Mouse (Mus musculus): ENCODE results near the gene Fam163a. TPM values are rescaled to one million over a fixed set of nuclear protein-coding genes. Genes with fewer than 3 reads are reported as not detected.
A peak's percentile ranks its signal among the peaks of the same experiment; 100 is the strongest.

Gene Fam163a
- total and polyA plus RNA-seq, 3 experiments, result 0.11 TPM; not detected in 2

GRCm38 (mm10) chr1:156108400-156108799 is 96.4 kb downstream of the Fam163a start:
- no peaks in the 10 kb centered on the region for H3K9me3 ChIP-seq (replicated peaks)
- no peak for TF ChIP-seq TAL1 (conservative IDR thresholded peaks at IDR 0.05; ENCODE audit: low read depth, low read length)
- TF ChIP-seq CTCF (IDR thresholded peaks at IDR 0.05; ENCODE audit: low read depth, low read length), result no peak
- no peak for TF ChIP-seq GATA1 (IDR thresholded peaks at IDR 0.05; ENCODE audit: borderline replicate concordance, low read length)
- no peak for TF ChIP-seq GATA2 (IDR thresholded peaks at IDR 0.05; ENCODE audit: borderline replicate concordance, low read depth, low read length)
- TF ChIP-seq POLR2AphosphoS5 (IDR thresholded peaks at IDR 0.05; ENCODE audit: insufficient replicate concordance, low read depth, low read length), result no peak
- no peak for ATAC-seq (ENCODE audit: extremely low read depth, insufficient number of reproducible peaks, low FRiP score, poor library complexity, severe bottlenecking)
- peaks cover 3% of the 10 kb centered on the region; the same call in 1 of the 2 replicates for H3K27me3 ChIP-seq (ENCODE audit: insufficient read depth, low read length)
- no peak for DNase-seq (ENCODE audit: low spot score)
- peaks cover 5% of the 10 kb centered on the region for H3K4me1 ChIP-seq (ENCODE audit: insufficient read depth, low read depth, low read length)
- H3K36me3 ChIP-seq (replicated peaks), result no peaks in the 10 kb centered on the region
- H3K4me3 ChIP-seq (ENCODE audit: low read depth, low read length), result no peak overlapping the region

- no peak for TF ChIP-seq CTCF (IDR thresholded peaks at IDR 0.05; ENCODE audit: low read depth, low read length)
- no peak for TF ChIP-seq POLR2AphosphoS5 (IDR thresholded peaks at IDR 0.05; ENCODE audit: insufficient replicate concordance, low read depth, low read length)
- no peak for TF ChIP-seq GATA1 (IDR thresholded peaks at IDR 0.05; ENCODE audit: borderline replicate concordance, low read length)
- no peak for TF ChIP-seq GATA2 (IDR thresholded peaks at IDR 0.05; ENCODE audit: borderline replicate concordance, low read depth, low read length)
- TF ChIP-seq TAL1 (conservative IDR thresholded peaks at IDR 0.05; ENCODE audit: low read depth, low read length), result no peak
- no peak for DNase-seq (ENCODE audit: low spot score)
- no peaks in the 10 kb centered on the region for H3K36me3 ChIP-seq (replicated peaks)
- 0 out of 2 replicates have a peak, but pooled peaks cover 5% of the 10 kb centered on the region for H3K4me1 ChIP-seq (ENCODE audit: insufficient read depth, low read depth, low read length)
- H3K9me3 ChIP-seq (replicated peaks), result no peaks in the 10 kb centered on the region
- H3K27me3 ChIP-seq (ENCODE audit: insufficient read depth, low read length), result peaks cover 3% of the 10 kb centered on the region; the same call in 1 of the 2 replicates
- H3K4me3 ChIP-seq (ENCODE audit: low read depth, low read length), result no peak overlapping the region
- no peak for ATAC-seq (ENCODE audit: extremely low read depth, insufficient number of reproducible peaks, low FRiP score, poor library complexity, severe bottlenecking)
Observed at GRCm38 (mm10) chr1:156107424-156107823, 97.4 kb downstream of the Fam163a start.

GRCm38 (mm10) chr1:156105381-156105780 is 99.4 kb downstream of the Fam163a start:
- DNase-seq (ENCODE audit: low spot score) (no peak), ATAC-seq (ENCODE audit: extremely low read depth, insufficient number of reproducible peaks, low FRiP score, poor library complexity, severe bottlenecking) (no peak)
- peaks cover 3% of the 10 kb centered on the region; the same call in 1 of the 2 replicates for H3K9me3 ChIP-seq (replicated peaks)
- H3K36me3 ChIP-seq (replicated peaks), result no peaks in the 10 kb centered on the region
- 0 out of 2 replicates have a peak, but pooled peaks cover 5% of the 10 kb centered on the region for H3K4me1 ChIP-seq (ENCODE audit: insufficient read depth, low read depth, low read length)
- H3K4me3 ChIP-seq (ENCODE audit: low read depth, low read length), result no peak overlapping the region
- TF ChIP-seq TAL1 (conservative IDR thresholded peaks at IDR 0.05; ENCODE audit: low read depth, low read length) (no peak), GATA1 (IDR thresholded peaks at IDR 0.05; ENCODE audit: borderline replicate concordance, low read length) (no peak), CTCF (IDR thresholded peaks at IDR 0.05; ENCODE audit: low read depth, low read length) (no peak), GATA2 (IDR thresholded peaks at IDR 0.05; ENCODE audit: borderline replicate concordance, low read depth, low read length) (no peak), POLR2AphosphoS5 (IDR thresholded peaks at IDR 0.05; ENCODE audit: insufficient replicate concordance, low read depth, low read length) (no peak)
- H3K27me3 ChIP-seq (ENCODE audit: insufficient read depth, low read length), result no peaks in the 10 kb centered on the region

GRCm38 (mm10) chr1:156103763-156104162 is 101.1 kb downstream of the Fam163a start:
- no peak for TF ChIP-seq GATA2 (IDR thresholded peaks at IDR 0.05; ENCODE audit: borderline replicate concordance, low read depth, low read length)
- no peak for TF ChIP-seq TAL1 (conservative IDR thresholded peaks at IDR 0.05; ENCODE audit: low read depth, low read length)
- TF ChIP-seq GATA1 (IDR thresholded peaks at IDR 0.05; ENCODE audit: borderline replicate concordance, low read length), result no peak
- TF ChIP-seq POLR2AphosphoS5 (IDR thresholded peaks at IDR 0.05; ENCODE audit: insufficient replicate concordance, low read depth, low read length), result no peak
- TF ChIP-seq CTCF (IDR thresholded peaks at IDR 0.05; ENCODE audit: low read depth, low read length), result no peak
- ATAC-seq (ENCODE audit: extremely low read depth, insufficient number of reproducible peaks, low FRiP score, poor library complexity, severe bottlenecking), result peak; percentile 49; the same call in 1 of the 2 replicates
- H3K27me3 ChIP-seq (ENCODE audit: insufficient read depth, low read length), result no peaks in the 10 kb centered on the region
- H3K36me3 ChIP-seq (replicated peaks), result no peaks in the 10 kb centered on the region
- H3K4me3 ChIP-seq (ENCODE audit: low read depth, low read length), result no peak overlapping the region
- H3K4me1 ChIP-seq (ENCODE audit: insufficient read depth, low read depth, low read length), result 0 out of 2 replicates have a peak, but pooled peaks cover 5% of the 10 kb centered on the region
- H3K9me3 ChIP-seq (replicated peaks), result peaks cover 7% of the 10 kb centered on the region; the same call in 1 of the 2 replicates
- DNase-seq (ENCODE audit: low spot score), result no peak

- ATAC-seq (ENCODE audit: extremely low read depth, insufficient number of reproducible peaks, low FRiP score, poor library complexity, severe bottlenecking) (peak; percentile 69), DNase-seq (ENCODE audit: low spot score) (no peak)
- no peak for TF ChIP-seq GATA2 (IDR thresholded peaks at IDR 0.05; ENCODE audit: borderline replicate concordance, low read depth, low read length)
- peak; percentile 85 for TF ChIP-seq TAL1 (conservative IDR thresholded peaks at IDR 0.05; ENCODE audit: low read depth, low read length)
- Histone ChIP-seq H3K4me3 (ENCODE audit: low read depth, low read length) (no peak overlapping the region), H3K9me3 (replicated peaks) (no peaks in the 10 kb centered on the region), H3K27me3 (ENCODE audit: insufficient read depth, low read length) (peaks cover 17% of the 10 kb centered on the region), H3K36me3 (replicated peaks) (no peaks in the 10 kb centered on the region), H3K4me1 (ENCODE audit: insufficient read depth, low read depth, low read length) (peaks cover 54% of the 10 kb centered on the region)
Observed at GRCm38 (mm10) chr1:156091811-156092210, 113.0 kb downstream of the Fam163a start.

GRCm38 (mm10) chr1:156090042-156090441 is 114.8 kb downstream of the Fam163a start:
- ATAC-seq (ENCODE audit: extremely low read depth, insufficient number of reproducible peaks, low FRiP score, poor library complexity, severe bottlenecking) (no peak), DNase-seq (ENCODE audit: low spot score) (no peak)
- Histone ChIP-seq H3K9me3 (replicated peaks) (no peaks in the 10 kb centered on the region), H3K27me3 (ENCODE audit: insufficient read depth, low read length) (peaks cover 18% of the 10 kb centered on the region), H3K36me3 (replicated peaks) (no peaks in the 10 kb centered on the region), H3K4me3 (ENCODE audit: low read depth, low read length) (no peak overlapping the region), H3K4me1 (ENCODE audit: insufficient read depth, low read depth, low read length) (peaks cover 60% of the 10 kb centered on the region)
- TF ChIP-seq CTCF (IDR thresholded peaks at IDR 0.05; ENCODE audit: low read depth, low read length) (no peak), POLR2AphosphoS5 (IDR thresholded peaks at IDR 0.05; ENCODE audit: insufficient replicate concordance, low read depth, low read length) (no peak), TAL1 (conservative IDR thresholded peaks at IDR 0.05; ENCODE audit: low read depth, low read length) (no peak), GATA2 (IDR thresholded peaks at IDR 0.05; ENCODE audit: borderline replicate concordance, low read depth, low read length) (no peak), GATA1 (IDR thresholded peaks at IDR 0.05; ENCODE audit: borderline replicate concordance, low read length) (no peak)
